Mouse (Mus musculus) B cell, adult 62 days (primary cell): Measurements from ENCODE around the gene Tbc1d12. TPM values are rescaled to one million over a fixed set of nuclear protein-coding genes. Genes with fewer than 3 reads are reported as not detected.

Experiments used
- total RNA-seq: library from RNA; stranded (reverse); gene quantifications from 4 replicates; pipeline ENCODE4 v1.2.4, GENCODE M21; 2023

The Tbc1d12 gene
- total RNA-seq, result 3.1 to 4.3 TPM (median 3.8 TPM) in 4 replicates

GRCm38 (mm10) chr19:38836438-38837170, at the start of gene Tbc1d12:
Gene Tbc1d12, plus strand, starts transcription at chr19:38836579.

DNA sequence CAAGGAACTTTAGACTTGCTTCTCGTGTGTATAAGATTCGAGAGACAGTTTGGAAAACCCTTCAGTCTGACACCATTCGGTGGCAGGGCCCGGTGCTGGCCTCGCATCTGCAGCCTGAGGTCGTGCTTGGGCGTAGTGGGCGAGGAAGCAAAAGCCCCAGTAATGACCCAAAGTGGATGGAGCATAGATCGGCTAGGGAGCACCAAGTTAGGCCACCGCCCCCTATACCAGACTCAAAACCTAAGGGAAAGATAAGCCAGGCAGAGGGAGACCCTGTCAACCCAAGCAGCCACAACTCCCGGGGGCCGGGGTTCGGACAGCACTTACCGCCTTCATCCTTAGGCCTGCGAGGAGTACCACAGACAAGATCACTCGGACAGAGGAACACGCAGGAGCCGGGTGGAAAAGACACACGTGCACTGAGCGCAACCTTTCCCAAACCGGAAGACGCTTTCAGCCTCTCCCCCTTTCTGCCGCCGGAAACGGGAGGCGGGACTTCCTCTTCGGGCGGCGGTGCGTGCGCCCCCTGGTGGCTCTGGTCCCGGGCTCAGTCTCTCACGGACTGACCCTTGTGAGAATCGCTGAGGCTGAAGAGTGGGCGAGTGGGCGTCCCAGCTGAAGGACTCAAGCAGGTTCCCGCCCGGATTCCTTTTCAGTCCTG, 17.5 kb upstream of the Tbc1d12 start, which contains the start of gene Noc3l:
Gene Noc3l (minus strand): TSS at position 472 of the 661 bp plus-strand sequence.

DNA sequence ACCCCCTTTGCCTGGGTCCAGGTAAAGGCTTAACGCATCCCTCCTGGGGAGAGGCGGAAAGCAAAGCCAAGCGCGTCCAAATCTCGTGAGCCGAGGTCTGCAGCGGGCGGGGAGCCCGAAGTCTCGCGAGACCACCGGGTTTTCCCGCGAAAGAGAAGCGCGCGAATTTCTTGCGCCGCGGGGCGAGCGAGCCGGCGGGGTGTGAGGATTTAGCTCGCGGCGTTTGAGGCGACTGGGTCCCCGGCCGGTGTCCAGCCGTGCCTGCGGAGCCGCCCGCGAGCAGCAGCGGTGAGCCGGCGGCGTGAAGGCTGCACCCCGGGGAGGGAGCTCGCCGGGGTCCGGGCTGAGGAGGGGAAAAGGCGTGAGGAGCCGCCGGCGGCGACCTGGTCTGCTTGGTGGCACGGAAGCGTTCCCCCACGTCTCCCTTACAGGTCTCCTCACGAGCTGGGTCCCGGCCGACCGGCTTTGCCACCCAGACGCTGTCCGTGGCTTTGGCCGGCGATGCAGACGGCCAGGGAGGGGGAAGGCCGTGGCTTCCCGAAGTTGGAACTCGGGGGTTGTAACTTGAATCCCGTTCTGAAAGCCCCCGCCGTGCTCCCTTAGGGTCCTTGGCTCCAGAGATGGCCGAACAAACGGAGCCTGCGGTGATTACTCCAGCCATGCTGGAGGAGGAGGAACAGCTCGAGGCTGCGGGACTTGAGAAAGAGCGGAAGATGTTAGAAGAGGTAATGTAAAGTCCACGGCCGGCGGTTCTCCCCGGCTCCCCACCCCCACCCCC, 94.6 kb downstream of the Tbc1d12 start, which contains the start of gene Hells:
Gene Hells (plus strand): TSS at position 128 of the 778 bp plus-strand sequence.

Other genes starting within 250 kb of the Tbc1d12 start
- 19.9 to 22.4 TPM (median 20.8 TPM) in 4 replicates for gene Noc3l, start 17.3 kb upstream of the Tbc1d12 start, total RNA-seq
- 10.5 to 13.9 TPM (median 13.2 TPM) in 4 replicates for gene Hells, start 94.3 kb downstream of the Tbc1d12 start, total RNA-seq
- gene Cyp2c55, start 170.4 kb downstream of the Tbc1d12 start, total RNA-seq, result not detected in 4 replicates
- not detected in 4 replicates for gene Cyp2c65, start 224.4 kb downstream of the Tbc1d12 start, total RNA-seq